Mouse (Mus musculus) brain, embryonic 14.5 days (tissue): ENCODE measurements at regions not wholly inside any gene's neighbourhood (a gene's known extent, or its start where the extent isn't known, plus 50 kb on each side); places are given as distances from the start of the nearest gene placed in this dataset.
A peak's percentile ranks its signal among the peaks of the same experiment; 100 is the strongest.

Experiments
- DNase-seq: peaks from one replicate; pipeline ENCODE4 v3.0.0-alpha.2; 2011; ENCODE audit warnings: low read depth
- CTCF ChIP-seq: fragments of 200-500 bp; IDR thresholded peaks from 2 replicates; pipeline ENCODE4 v1.5.1; 2012; ENCODE audit warnings: inconsistent platforms, mild to moderate bottlenecking, moderate library complexity, borderline replicate concordance; ENCODE audit not compliant: insufficient read depth, insufficient read length; ENCODE audit errors: extremely low read depth
- POLR2A ChIP-seq: fragments of 200-500 bp; IDR thresholded peaks from 2 replicates; pipeline ENCODE4 v1.6.1; 2012; ENCODE audit warnings: mild to moderate bottlenecking, inconsistent platforms, borderline replicate concordance; ENCODE audit not compliant: poor library complexity, insufficient read depth, insufficient read length, severe bottlenecking; ENCODE audit errors: extremely low read depth

- TF ChIP-seq CTCF: no peak
- no peak for TF ChIP-seq POLR2A
- DNase-seq: no peak
Observed at GRCm38 (mm10) chr2:169524429-169524828, 63.1 kb downstream of the Gm11011 start.

GRCm38 (mm10) chr2:169519941-169520340, 67.6 kb downstream of the Gm11011 start:
- DNase-seq: no peak
- no peak for TF ChIP-seq CTCF
- TF ChIP-seq POLR2A: no peak

GRCm38 (mm10) chr2:169515350-169515749, 72.2 kb downstream of the Gm11011 start:
- no peak for DNase-seq
- no peak for TF ChIP-seq POLR2A
- no peak for TF ChIP-seq CTCF

- no peak for TF ChIP-seq CTCF
- DNase-seq: no peak
Observed at GRCm38 (mm10) chr2:169510741-169511140, 76.8 kb downstream of the Gm11011 start.

GRCm38 (mm10) chr2:169509406-169509805, 78.1 kb downstream of the Gm11011 start:
- no peak for TF ChIP-seq CTCF
- no peak for TF ChIP-seq POLR2A
- no peak for DNase-seq

GRCm38 (mm10) chr2:169504416-169505057, 83.0 kb downstream of the Gm11011 start:
- DNase-seq: peak; percentile 61
- TF ChIP-seq CTCF (no peak), POLR2A (no peak)

GRCm38 (mm10) chr2:169503598-169503958, 84.0 kb downstream of the Gm11011 start:
- no peak for DNase-seq
- TF ChIP-seq POLR2A (no peak), CTCF (no peak)

GRCm38 (mm10) chr2:169502717-169503597, 84.6 kb downstream of the Gm11011 start:
- no peak for DNase-seq
- TF ChIP-seq POLR2A (no peak), CTCF (no peak)

- peak; percentile 80 for DNase-seq
- TF ChIP-seq CTCF: no peak
- no peak for TF ChIP-seq POLR2A
Observed at GRCm38 (mm10) chr2:169501736-169502340, 85.7 kb downstream of the Gm11011 start.

GRCm38 (mm10) chr2:169495368-169495767, 92.2 kb downstream of the Gm11011 start:
- no peak for DNase-seq
- TF ChIP-seq CTCF (no peak), POLR2A (no peak)

- no peak for DNase-seq
- TF ChIP-seq CTCF (no peak), POLR2A (no peak)
Observed at GRCm38 (mm10) chr2:169494503-169495311, 92.8 kb downstream of the Gm11011 start.
